Mouse (Mus musculus) midbrain, embryonic 10.5 days (tissue): Measurements from ENCODE around the gene Vmn2r47. TPM values are rescaled to one million over a fixed set of nuclear protein-coding genes. Genes with fewer than 3 reads are reported as not detected.
"Not testable (repeated sequence)": the region's sequence is repeated elsewhere in the genome, so short reads cannot be mapped to it uniquely, and the experiment has no call there.

Experiments
- DNase-seq: peaks from one replicate; pipeline ENCODE4 v3.0.0-alpha.2; 2017; ENCODE audit warnings: low spot score
- H3K27ac ChIP-seq: fragments of 300-500 bp; sonication (generic); replicated peaks from 2 replicates; pipeline ENCODE4 v1.5.1; 2016; ENCODE audit warnings: mild to moderate bottlenecking
- H3K27me3 ChIP-seq: fragments of 300-500 bp; sonication (generic); 2 replicates; pipeline ENCODE4 v1.6.1; 2016; ENCODE audit warnings: low read depth, mild to moderate bottlenecking; ENCODE audit not compliant: poor library complexity, severe bottlenecking
- H3K36me3 ChIP-seq: fragments of 300-500 bp; sonication (generic); 2 replicates; pipeline ENCODE4 v1.6.1; 2016; ENCODE audit warnings: mild to moderate bottlenecking, moderate library complexity
- H3K4me1 ChIP-seq: fragments of 300-500 bp; sonication (generic); 2 replicates; pipeline ENCODE4 v1.6.1; 2016
- H3K4me3 ChIP-seq: fragments of 300-500 bp; sonication (generic); 2 replicates; pipeline ENCODE4 v1.5.1; 2016; ENCODE audit warnings: mild to moderate bottlenecking, moderate library complexity
- H3K9me3 ChIP-seq: fragments of 300-500 bp; sonication (generic); replicated peaks from 2 replicates; pipeline ENCODE4 v1.6.1; 2016; ENCODE audit warnings: mild to moderate bottlenecking
- WGBS: fragments of 180-500 bp; shearing (Covaris S2); methylation state at CpG from one replicate; pipeline ENCODE4 v1.1.7; 2016; 5-methylcytosine and 5-hydroxymethylcytosine counted together
- polyA plus RNA-seq: library from polyadenylated mRNA; unstranded; fragments of >200 nt; fragmentation: Nextera tagmentation; extraction: Ambion mirVana; gene quantifications from 2 replicates; pipeline ENCODE4 v1.2.1, GENCODE M21; 2016

Gene Vmn2r47
- not detected in 2 replicates for polyA plus RNA-seq

GRCm38 (mm10) chr7:9841225-9841624, at the start of gene Vmn2r47:
Gene Vmn2r47 (minus strand): TSS chr7:9841325.
- no CpG with 5 or more reads among the region's 1 CpGs for WGBS
- H3K27ac ChIP-seq, H3K27me3 ChIP-seq, DNase-seq, H3K36me3 ChIP-seq, H3K4me1 ChIP-seq, H3K9me3 ChIP-seq, H3K4me3 ChIP-seq: not testable (repeated sequence)

GRCm38 (mm10) chr7:9770471-9770870, 70.7 kb downstream of the Vmn2r47 start, which contains the start of gene Vmn2r46:
Gene Vmn2r46 (minus strand): TSS chr7:9770571.
- H3K27me3 ChIP-seq, H3K9me3 ChIP-seq, H3K27ac ChIP-seq, H3K36me3 ChIP-seq, DNase-seq, H3K4me1 ChIP-seq, H3K4me3 ChIP-seq: not testable (repeated sequence)
- no CpG with 5 or more reads among the region's 1 CpGs for WGBS

Other genes with a start within 250 kb of the Vmn2r47 start
- gene Vmn2r46, start 70.8 kb downstream of the Vmn2r47 start, polyA plus RNA-seq: not detected in 2 replicates
- gene Vmn2r48, start 112.3 kb upstream of the Vmn2r47 start, polyA plus RNA-seq: not detected in 2 replicates
- gene Vmn2r49, start 150.9 kb upstream of the Vmn2r47 start, polyA plus RNA-seq: not detected in 2 replicates
- gene Vmn2r50, start 212.0 kb upstream of the Vmn2r47 start, polyA plus RNA-seq: not detected in 2 replicates